Mouse (Mus musculus) ES-E14 (cell line): ENCODE measurements at regions not wholly inside any gene's neighbourhood (a gene's known extent, or its start where the extent isn't known, plus 50 kb on each side); places are given as distances from the start of the nearest gene placed in this dataset.

Source experiments
- CHD2 ChIP-seq: IDR thresholded peaks from 2 replicates; pipeline ENCODE4 v1.6.1; 2014; ENCODE audit warnings: mild to moderate bottlenecking, low read depth, low read length, inconsistent platforms
- HCFC1 ChIP-seq: IDR thresholded peaks from 2 replicates; pipeline ENCODE4 v1.6.1; 2012; ENCODE audit warnings: low read length, inconsistent platforms, borderline replicate concordance; ENCODE audit not compliant: insufficient read depth
- ZNF384 ChIP-seq: IDR thresholded peaks from 2 replicates; pipeline ENCODE4 v1.6.1; 2012; ENCODE audit warnings: low read depth, low read length, inconsistent platforms

GRCm38 (mm10) chr1:105111236-105111635 lies 245.3 kb downstream of the Rnf152 start:
- TF ChIP-seq ZNF384 (no peak), CHD2 (no peak), HCFC1 (no peak)
